In genomic region chr10:24797246-24797645, GRCm38 (mm10) we compare ENCODE assay signal across 10 mouse cellular contexts. TPM values are rescaled to one million over a fixed set of nuclear protein-coding genes. Genes with fewer than 3 reads are reported as not detected.
A peak's percentile ranks its signal among the peaks of the same experiment; 100 is the strongest.
DNase-seq lines count a peak whose midpoint lies in the region; ATAC-seq and TF ChIP-seq lines count a peak whose summit lies in the region.
"Had no signal": no experiment of that assay in that cellular context is flagged by ENCODE, and none has a peak within 500 bp of the region (broad histone marks: within the 10 kb centered on the region; RNA-seq: fewer than 3 reads in every experiment).

No protein-coding gene starts in this region.

- no peak overlapping the region for H3K4me3 ChIP-seq in intestine, embryonic 14.5 days (ENCODE audit: low read depth, low read length)
- H3K4me3 ChIP-seq in intestine, embryonic 15.5 days (replicated peaks), result no peak overlapping the region
- H3K4me3 ChIP-seq: erythroblast, embryonic 14.5 days; megakaryocyte, embryonic 14.5 days had no signal

- CTCF ChIA-PET in Patski (lab: Charles Lee), result interaction anchor here (1.2 kb wide), 1 partner anchor 12 kb away, joined by 3 read pairs; no protein-coding TSS in a partner anchor

- 54% methylated on average over 5 of the region's 5 CpGs for WGBS in intestine, embryonic 14.5 days
- 51% methylated on average over 5 of the region's 5 CpGs for WGBS in intestine, embryonic 15.5 days

- DNase-seq in intestine, embryonic 14.5 days (ENCODE audit: low spot score), result peak; percentile 83
- DNase-seq in Patski (ENCODE audit: low read depth, low spot score), result no peak
- peak; percentile 63 to 85 for DNase-seq in cerebellum, postnatal 14 days
- DNase-seq in heart, postnatal 10 days, result peak; percentile 57 to 82
- DNase-seq in left cerebral cortex, postnatal 25 days (ENCODE audit: low spot score in 2 of 2), result peak; percentile 33 to 41
- peak; percentile 56 for DNase-seq in testis, postnatal 14 days (ENCODE audit: low spot score)

- in situ Hi-C loops in Patski (cut with MboI; ENCODE audit: low pct_unique_long_range_greater_than_20kb), result no loop called here

- POLR2A ChIA-PET in Patski (lab: Charles Lee), result no interaction called here

- no peaks in the 10 kb centered on the region for H3K9me3 ChIP-seq in intestine, embryonic 14.5 days (ENCODE audit: control insufficient read depth, low read length)
- H3K9me3 ChIP-seq in intestine, embryonic 15.5 days, result no peaks in the 10 kb centered on the region

- ATAC-seq in intestine, embryonic 14.5 days (replicated peaks; ENCODE audit: low FRiP score, low TSS enrichment, low read depth), result no peak
- ATAC-seq in intestine, embryonic 15.5 days, result no peak
- no peak for ATAC-seq in Patski
- ATAC-seq in neutrophil, adult 5-6 weeks (ENCODE audit: extremely low read depth, insufficient number of reproducible peaks, low FRiP score, poor library complexity, severe bottlenecking), result peak; percentile 71; the same call in 1 of the 2 replicates

- intact Hi-C loops in heart, postnatal 10 days (cut with DNase I), result loop anchor here (5.0 kb wide), 2 partner anchors 40 to 100 kb away; no protein-coding TSS in a partner anchor
- intact Hi-C loops in left cerebral cortex, postnatal 25 days (cut with DNase I), result loop anchor here (10.0 kb wide), 1 partner anchor 448 kb away; no protein-coding TSS in a partner anchor

- no peak overlapping the region for H3K4me2 ChIP-seq in intestine, embryonic 14.5 days (ENCODE audit: low read length)
- no peak overlapping the region for H3K4me2 ChIP-seq in intestine, embryonic 15.5 days (replicated peaks)

- TF ChIP-seq CTCF in Patski (IDR thresholded peaks at IDR 0.05), result peak; percentile 85

- no peaks in the 10 kb centered on the region for H3K36me3 ChIP-seq in intestine, embryonic 14.5 days (ENCODE audit: control insufficient read depth, insufficient read depth, low read length)
- H3K36me3 ChIP-seq in intestine, embryonic 15.5 days, result no peaks in the 10 kb centered on the region

- H3K27me3 ChIP-seq in intestine, embryonic 14.5 days (replicated peaks; ENCODE audit: control insufficient read depth, insufficient read depth, low read length), result no peaks in the 10 kb centered on the region
- H3K27me3 ChIP-seq in intestine, embryonic 15.5 days (replicated peaks), result no peaks in the 10 kb centered on the region
- H3K27me3 ChIP-seq in Patski, result peaks cover 3% of the 10 kb centered on the region
- H3K27me3 ChIP-seq: megakaryocyte, embryonic 14.5 days had no signal

- H3K9ac ChIP-seq in intestine, embryonic 14.5 days (ENCODE audit: low read length), result no peak overlapping the region
- no peak overlapping the region for H3K9ac ChIP-seq in intestine, embryonic 15.5 days

- no peak overlapping the region for H3K27ac ChIP-seq in intestine, embryonic 14.5 days (ENCODE audit: low read depth)
- H3K27ac ChIP-seq in intestine, embryonic 15.5 days, result no peak overlapping the region

- no peaks in the 10 kb centered on the region for H3K4me1 ChIP-seq in intestine, embryonic 14.5 days (replicated peaks; ENCODE audit: control insufficient read depth, insufficient read depth, low read length)
- H3K4me1 ChIP-seq in intestine, embryonic 15.5 days (replicated peaks), result no peaks in the 10 kb centered on the region

RNA-seq across cellular contexts. Expression of gene Enpp3, which starts 45.4 kb away (rescaled TPM):
- 9.3 and 10.9 TPM in 2 replicates for polyA plus RNA-seq in intestine, embryonic 14.5 days (2014; fragmentation: Nextera tagmentation; extraction: Ambion mirVana)
- polyA plus RNA-seq in intestine, embryonic 15.5 days (2015; fragmentation: Nextera tagmentation; extraction: Ambion mirVana), result 13.1 and 14.7 TPM in 2 replicates
- polyA plus RNA-seq in Patski (2021), result 0.37 TPM
- 1 to 10 TPM; 7.6 to 8.3 TPM for total RNA-seq in heart, postnatal 10 days (2021)
- total RNA-seq in left cerebral cortex, postnatal 25 days (2021), result 1 to 10 TPM in 1 of 2 experiments, under 1 TPM in 1; 0.71 to 1.1 TPM
- total RNA-seq in neutrophil, adult 5-6 weeks (2017), result 1.0 and 2.1 TPM in 2 replicates
- polyA plus RNA-seq: erythroblast, embryonic 14.5 days had no signal
